Mouse (Mus musculus) neutrophil, adult 5-6 weeks (primary cell): ENCODE data around the gene Speg. TPM values are rescaled to one million over a fixed set of nuclear protein-coding genes. Genes with fewer than 3 reads are reported as not detected.

Experiments used
- ATAC-seq: fragments of 151-379, 151-347 bp; 2 replicates; pipeline ENCODE4 v1.8.0; 2017; ENCODE audit warnings: mild to moderate bottlenecking, moderate TSS enrichment; ENCODE audit not compliant: insufficient number of reproducible peaks, poor library complexity, low FRiP score, severe bottlenecking; ENCODE audit errors: extremely low read depth
- total RNA-seq: library from RNA; stranded (forward); fragments of 200-1000 nt; gene quantifications from 2 replicates; pipeline ENCODE4 v1.2.3, GENCODE M21; 2017

Speg gene
- not detected in 2 replicates for total RNA-seq

DNA sequence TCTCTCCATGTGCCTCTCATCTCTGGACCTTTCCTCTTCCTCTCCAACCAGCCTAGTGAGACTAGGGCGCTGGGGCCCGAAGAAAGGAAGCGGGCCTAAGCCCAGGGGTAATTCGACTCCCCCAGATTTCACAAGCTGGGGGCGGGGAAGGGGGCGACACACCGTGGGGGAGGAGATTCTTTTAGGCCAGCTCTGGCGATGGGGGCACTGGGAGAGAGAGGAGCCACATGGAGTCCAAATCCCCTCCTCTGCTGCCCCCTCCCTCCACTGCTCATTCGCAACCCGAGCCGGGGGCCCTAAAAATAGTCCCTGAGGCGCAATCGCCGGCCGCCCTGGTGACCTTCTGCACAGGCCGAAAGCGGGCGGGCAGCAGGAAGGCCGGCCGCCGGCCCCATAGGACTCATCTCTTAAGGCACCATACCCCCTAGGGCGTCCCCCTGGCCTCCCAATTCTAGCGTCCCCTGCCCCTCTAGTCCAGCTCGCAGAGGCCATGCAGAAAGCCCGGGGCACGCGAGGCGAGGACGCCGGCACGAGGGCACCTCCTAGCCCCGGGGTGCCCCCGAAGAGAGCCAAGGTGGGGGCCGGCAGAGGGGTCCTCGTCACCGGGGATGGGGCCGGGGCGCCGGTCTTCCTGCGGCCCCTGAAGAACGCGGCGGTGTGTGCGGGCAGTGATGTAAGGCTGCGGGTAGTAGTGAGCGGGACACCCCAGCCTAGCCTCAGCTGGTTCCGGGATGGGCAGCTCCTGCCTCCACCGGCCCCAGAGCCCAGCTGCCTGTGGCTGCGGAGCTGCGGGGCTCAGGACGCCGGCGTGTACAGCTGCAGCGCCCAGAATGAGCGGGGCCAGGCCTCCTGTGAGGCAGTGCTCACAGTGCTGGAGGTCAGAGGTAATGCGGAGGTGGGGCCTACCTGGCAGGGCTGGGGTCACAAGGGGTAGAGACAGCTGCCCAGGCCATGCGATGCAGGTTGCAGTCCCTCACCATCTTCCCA lies at the start of gene Speg:
Speg (plus strand) TSS at position 348 of the 987 bp plus-strand sequence.
- no peak for ATAC-seq

DNA sequence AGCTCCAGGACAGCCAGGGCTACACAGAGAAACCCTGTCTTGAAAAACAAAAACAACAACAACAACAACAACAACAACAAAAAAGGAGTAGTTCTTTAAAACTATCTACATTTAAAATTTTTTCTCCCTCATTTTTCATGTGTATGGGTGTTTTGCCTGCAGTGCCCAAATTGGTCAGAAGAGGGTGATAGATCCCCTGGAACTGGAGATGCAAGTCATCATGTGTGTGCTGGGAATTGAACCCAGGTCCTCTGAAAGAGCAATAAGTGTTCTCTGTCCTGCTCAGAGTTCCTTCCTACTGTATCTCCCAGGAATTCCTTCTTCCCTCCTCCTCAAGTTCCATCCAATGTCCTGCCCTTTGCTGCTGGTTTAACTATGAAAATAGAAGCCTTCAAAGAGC lies 47.6 kb upstream of the Speg start:
- ATAC-seq: no peak

DNA sequence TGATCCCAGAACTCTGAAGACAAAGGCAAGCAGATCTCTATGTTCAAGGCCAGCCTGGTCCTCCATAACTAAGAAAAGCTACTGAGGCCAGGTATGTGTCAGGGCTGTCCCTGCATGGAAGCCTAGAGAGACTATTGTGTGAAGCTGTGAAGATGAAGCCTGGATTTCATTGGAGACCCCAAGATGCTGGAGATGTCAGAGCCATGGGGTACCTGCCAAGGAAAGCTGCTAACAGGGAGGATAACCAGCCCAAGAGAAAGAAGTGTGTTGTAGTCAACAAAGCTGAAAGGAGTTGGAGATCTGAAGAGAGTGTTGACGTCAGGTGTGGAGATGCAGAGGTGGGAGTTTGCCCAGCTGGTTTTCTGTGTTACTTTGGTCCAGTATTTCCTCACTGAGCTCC lies 43.8 kb upstream of the Speg start:
- ATAC-seq: no peak

DNA sequence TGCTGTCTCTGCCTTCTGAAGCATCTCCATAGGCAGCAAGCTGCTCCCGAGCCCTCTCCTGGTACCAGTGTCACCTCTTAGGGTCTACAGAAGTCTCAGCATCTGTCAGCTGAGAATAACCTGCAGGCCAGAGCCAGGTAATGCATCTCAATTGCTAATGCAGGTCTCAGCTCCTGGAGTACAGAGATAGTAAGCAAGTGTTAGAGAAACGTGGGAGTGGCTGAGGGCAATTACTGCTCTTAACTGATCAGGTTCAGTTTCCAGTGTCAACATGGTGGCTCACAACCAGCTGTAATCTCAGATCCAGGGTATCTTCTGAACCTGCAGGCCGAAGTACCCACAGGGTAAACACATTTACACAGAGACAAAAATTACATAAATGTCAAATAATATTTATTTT lies 38.6 kb upstream of the Speg start:
- no peak for ATAC-seq

DNA sequence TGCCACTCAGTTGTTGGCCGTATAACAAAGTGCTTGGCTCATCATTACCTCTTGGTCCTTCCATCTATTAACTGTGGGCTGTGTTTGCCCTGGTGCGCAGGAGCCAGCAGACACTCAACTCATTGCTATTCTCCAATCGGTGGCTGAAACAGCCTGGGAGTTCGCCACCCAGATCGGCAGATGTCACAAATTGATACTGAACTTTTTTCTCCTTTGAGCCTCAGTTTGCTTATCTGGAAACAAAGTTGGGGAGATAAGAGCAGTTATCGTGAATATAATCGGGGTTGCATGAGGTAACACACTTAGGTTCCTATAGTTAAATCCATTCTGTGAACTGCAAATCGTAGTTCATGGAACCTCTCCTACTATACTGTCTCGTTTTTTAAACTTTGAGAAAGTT lies 38.0 kb upstream of the Speg start:
- no peak for ATAC-seq

DNA sequence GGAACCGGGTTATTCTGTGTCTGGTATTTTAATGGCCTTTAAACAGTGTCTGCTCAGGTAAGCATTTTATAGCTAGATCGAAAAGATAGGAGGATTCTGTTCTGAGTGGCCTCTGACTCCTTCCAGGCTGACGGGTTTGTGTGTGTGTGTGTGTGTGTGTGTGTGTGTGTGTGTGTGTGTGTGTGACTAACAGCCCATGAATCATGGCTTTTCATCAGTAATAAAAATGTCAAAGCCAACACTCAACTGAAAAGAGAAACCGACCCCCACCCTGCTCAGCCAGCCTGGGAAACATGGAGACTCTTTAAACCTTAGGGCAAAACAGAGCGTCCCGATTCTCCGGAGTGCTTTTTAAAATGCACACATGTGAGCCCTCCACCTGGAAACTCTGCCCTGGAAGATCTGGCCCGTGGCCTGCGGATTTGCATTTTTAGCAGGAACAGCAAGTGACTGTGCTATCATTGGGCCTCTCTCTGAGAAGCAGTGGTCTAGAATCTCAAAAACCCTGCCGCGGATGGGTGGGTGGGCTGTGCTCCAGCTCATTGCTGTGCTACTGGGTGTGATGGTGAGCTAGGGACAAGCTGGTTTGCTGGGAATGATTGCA lies 36.9 kb upstream of the Speg start:
- ATAC-seq: no peak

DNA sequence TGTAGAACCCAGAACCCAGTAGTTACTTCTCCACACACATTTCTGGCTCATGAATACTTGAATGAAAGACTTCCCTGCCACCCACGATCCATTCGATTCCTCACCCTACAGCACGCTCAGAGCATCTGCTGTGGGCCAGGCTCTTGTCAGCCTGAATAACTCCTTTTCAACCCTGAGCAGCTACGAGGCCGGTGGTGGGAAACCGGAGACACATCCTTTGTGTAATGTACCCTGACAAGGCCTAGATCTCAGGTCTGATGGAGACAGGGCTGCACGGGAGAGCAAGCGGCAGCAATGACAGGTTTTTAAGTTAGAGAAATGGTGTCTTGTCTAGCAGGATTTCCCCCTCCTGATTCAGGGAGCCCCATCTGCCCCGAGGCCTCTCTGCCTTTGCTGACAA lies 35.8 kb upstream of the Speg start:
- ATAC-seq: no peak

DNA sequence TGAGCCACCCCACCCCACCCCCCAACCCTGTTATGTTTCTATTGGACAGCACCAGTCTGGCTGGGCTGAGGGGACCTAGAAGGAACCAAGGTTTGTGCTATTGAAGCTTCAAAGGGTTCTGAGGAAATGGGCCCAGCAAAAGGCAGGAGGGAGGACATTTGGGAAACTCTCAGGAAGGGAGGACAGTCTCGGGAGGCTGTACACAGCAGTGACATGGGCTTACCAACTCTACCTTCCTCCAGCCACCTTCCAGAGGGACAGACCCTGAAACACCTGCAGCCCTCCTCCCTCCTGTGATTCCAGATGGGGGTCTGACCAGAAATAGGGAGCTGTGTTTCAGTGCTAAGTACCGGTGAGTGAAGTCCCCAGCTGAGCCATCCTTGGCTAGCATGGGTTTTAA lies 34.6 kb upstream of the Speg start:
- no peak for ATAC-seq

DNA sequence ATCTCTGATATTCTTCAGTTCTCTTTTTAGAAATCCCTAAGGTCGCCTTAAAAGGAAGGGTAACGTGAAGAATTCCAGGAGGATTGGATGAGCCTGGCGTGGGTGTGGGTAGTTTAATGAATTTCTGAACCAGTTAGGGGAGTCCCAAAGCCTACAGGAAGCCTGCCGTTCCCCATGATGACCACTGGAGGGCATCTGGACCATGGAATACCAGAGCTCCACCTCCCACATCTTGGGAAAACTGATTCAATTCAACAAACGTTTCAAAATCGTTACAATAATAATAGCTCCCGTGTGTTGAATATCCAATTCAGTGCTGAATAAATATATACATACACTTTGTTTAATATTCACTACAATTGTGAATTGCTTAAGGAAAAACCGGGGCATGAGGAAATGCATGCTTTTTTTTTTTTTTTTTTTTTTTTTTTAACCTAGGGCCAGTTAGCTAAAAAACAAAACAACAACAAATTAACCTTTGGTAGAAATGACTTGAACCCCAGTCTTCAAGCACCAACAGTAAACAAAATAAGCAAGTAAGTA lies 32.2 kb upstream of the Speg start:
- ATAC-seq: 0 out of 2 replicates have a peak, but pooled peaks have one; percentile 39

DNA sequence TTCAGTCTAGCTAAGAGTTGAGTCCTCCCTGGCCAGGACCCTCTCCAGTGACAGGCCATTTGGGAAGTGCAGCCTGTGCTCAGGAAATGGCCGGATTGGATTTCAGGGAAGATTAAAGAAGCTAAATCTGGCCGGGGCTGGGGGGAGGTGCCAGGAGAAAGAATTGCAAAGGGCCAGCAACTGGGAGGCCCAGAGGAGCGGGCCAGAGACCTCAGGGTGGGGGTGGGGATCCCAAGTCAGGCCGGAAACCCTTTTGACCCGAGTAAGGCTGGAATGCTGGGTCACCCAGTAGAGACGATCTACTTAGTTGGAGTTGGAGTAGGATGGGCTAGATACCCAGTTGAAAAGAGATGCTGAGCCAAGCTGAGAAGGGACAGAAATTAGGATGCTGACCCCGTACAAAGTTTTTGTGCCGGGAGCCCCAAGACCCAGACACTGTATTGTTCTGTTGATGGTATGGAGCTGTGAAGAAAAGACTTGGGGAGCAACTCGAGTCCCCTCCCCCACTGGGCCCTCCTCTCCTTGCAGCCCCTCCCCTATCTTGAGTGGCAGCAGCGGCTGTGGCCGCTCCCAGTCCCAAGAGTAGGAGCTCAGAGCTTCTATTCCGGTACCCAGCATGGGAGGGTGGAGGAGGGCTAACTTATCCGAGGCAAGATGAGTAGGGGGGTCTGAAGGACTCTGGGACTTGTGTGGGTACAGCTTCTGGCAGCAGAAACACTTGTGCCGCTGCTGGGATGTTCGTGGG lies 30.6 kb upstream of the Speg start:
- no peak for ATAC-seq

DNA sequence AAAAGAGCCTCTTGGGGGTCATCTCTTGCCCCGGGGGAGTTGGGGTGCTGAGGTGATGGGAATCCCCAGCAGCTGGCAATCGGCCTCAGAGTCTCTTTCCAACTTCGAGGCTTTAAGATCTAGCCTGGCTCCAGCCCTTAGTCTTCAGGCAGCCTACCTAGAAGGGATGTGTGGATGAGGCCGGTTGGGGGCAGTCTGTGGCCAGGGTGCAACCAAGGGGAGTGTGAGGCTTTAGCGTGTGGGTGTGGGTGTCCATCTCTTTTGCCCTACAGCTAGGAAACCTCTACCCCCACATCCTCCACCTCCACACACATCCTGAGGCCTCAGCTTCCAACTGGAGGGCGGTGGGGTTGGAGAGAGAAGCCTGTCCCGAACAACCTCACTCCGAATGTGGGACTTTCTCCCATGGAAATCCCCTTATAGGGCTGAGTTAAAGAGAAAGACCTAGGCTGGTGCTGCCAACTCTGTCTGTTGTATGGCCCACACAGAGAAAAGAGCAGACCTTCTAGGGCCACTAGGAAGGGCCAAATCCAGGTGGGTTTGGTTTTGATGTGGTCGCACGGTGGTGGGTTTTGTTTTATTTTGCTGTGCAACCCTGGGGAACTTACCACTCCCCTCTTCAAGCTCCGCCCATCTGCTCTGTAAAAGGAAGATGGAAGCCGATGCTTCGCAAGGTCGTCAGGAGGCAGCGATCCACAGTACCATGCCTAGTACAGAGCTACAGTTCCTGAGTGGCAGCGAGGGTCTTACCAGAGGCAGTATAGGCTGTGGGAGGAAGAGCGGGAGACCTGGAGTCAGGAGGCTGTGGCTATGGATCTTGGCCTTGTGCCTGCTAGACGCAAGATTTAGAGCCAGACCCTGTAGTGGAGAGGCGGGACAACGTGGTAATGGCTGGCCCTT lies 29.8 kb upstream of the Speg start:
- no peak for ATAC-seq

DNA sequence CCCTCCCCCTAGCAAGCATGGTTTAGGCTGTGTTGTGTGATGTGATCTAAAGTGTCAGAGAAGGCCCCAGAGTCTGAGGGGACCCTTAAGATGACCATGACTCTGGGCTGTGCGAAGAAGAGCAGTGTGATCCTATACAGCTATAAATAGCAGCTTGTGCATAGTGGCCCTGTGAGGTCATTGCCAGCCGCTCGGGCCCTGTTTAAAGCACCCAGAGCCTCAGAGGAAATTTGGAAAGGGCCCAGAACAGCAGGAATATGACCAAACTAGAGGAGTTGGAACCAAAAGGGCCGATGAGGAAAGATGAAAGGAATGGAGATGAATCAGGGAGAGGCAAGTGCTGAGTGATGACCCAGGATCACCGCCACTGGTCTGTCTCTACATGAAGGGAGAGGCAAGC lies 27.8 kb upstream of the Speg start:
- ATAC-seq: no peak

DNA sequence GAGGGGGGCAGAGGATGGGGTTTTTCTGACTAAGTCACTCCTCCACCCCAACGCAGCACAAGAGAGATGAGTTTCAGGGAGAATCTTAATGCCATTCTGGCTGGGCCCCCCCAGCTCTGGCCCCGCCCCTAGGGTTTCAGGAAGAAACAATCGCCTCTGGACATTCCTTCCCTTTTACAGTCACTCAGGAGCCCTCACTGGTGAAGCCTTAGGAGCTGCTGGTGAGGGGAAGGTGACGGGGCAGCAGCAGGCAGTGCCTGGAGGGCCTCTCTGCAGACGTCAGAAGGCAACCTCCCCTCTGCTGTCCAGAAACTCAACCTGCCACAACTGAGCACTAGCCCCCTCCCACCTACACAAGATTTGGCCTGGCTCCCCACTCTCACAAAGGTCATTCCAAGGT lies 25.8 kb upstream of the Speg start:
- no peak for ATAC-seq

DNA sequence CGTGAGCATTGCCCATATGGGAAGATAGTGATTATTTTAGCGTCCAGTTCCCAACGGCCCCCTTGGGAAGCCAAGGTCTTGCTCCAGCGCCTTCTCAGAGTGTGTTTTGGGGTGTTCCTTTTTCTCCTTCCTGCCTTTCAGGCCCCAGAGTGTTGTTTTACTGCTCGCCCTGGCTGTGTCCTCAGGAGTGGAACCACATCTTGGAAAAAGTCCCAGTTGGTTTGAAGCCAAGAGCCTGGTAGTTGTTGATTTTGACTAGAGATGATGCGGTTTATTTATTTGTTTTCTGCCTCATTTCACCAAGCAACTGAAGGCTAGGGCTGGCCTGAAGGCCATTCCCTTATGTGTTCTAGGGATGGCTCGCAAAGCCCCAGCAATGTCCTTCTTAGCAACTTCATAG lies 17.8 kb upstream of the Speg start:
- ATAC-seq: no peak

DNA sequence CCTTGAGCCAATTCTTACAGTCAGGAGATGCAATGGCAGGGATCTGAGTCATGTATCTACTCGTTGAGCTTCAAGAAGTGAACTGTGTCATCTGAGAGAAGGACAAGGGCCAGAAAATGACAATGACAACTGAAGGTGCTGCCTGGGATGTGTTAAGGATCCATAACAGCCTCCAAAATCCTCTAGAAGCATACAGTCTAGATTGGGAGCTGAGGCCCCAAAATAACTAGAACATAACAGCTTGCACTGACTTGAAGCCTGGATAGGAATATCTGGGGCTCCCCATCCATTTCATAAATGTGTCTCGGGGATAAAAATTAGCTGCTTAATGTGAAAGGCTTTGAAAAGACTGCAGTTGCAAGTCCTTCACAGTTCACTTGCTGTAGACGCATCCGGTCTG lies 17.1 kb upstream of the Speg start:
- no peak for ATAC-seq

DNA sequence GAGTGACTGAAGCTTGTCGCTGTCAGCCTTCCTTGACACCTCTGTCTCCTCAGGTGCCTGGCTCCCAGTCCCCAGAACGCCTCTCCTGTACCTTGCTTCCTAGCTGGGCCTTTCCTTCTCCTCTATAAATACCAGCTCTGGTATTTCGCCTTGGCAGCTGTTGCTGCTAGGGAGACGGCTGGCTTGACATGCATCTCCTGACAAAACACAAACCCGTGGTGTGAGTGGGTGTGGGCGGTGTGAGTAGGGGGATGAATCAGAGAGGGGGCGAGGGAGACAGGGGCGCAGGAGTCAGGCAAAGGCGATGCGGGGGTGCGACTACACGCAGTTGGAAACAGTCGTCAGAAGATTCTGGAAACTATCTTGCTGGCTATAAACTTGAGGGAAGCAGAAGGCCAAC lies 15.8 kb upstream of the Speg start:
- ATAC-seq: no peak

DNA sequence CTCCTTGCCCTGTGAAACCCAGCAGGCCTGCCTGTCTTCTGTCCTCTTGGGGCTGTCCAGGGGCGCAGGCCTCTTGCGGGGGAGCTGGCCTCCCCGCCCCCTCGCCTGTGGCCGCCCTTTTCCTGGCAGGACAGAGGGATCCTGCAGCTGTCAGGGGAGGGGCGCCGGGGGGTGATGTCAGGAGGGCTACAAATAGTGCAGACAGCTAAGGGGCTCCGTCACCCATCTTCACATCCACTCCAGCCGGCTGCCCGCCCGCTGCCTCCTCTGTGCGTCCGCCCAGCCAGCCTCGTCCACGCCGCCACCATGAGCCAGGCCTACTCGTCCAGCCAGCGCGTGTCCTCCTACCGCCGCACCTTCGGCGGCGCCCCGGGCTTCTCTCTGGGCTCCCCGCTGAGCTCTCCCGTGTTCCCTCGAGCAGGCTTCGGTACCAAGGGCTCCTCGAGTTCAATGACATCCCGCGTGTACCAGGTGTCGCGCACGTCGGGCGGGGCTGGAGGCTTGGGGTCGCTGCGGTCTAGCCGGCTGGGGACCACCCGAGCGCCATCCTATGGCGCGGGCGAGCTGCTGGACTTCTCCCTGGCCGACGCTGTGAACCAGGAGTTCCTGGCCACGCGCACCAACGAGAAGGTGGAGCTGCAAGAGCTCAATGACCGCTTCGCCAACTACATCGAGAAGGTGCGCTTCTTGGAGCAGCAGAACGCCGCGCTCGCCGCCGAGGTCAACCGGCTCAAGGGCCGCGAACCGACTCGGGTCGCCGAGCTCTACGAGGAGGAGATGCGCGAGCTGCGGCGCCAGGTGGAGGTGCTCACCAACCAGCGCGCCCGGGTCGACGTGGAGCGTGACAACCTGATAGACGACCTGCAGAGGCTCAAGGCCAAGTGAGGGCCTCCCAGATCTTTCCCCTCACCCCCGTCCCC lies 14.7 kb upstream of the Speg start, which contains the start of gene Des:
Des (plus strand) TSS at position 218 of the 920 bp plus-strand sequence.
- no peak for ATAC-seq
